Mouse (Mus musculus): ENCODE measurements around the gene Tcf7. TPM values are rescaled to one million over a fixed set of nuclear protein-coding genes. Genes with fewer than 3 reads are reported as not detected.

Tcf7 gene
- polyA plus RNA-seq, 1 experiment from 2014 or later = 27.7 TPM

GRCm38 (mm10) chr11:52265616-52266307 is 17.1 kb downstream of the Tcf7 start:
- no peak overlapping the region for H3K4me3 ChIP-seq (ENCODE audit: low read depth, low read length)
- no peak overlapping the region for H3K27ac ChIP-seq (replicated peaks; ENCODE audit: low read depth, low read length)
- H3K4me2 ChIP-seq (ENCODE audit: low read depth, low read length) = no peak overlapping the region
- H3K36me3 ChIP-seq (ENCODE audit: control insufficient read depth, insufficient read depth, low read length) = no peaks in the 10 kb centered on the region
- no peak for ATAC-seq (ENCODE audit: low read depth)
- DNase-seq (ENCODE audit: low spot score) = no peak
- 0 out of 2 replicates have a peak, but pooled peaks cover 8% of the 10 kb centered on the region for H3K4me1 ChIP-seq (ENCODE audit: control insufficient read depth, insufficient read depth, low read length)
- H3K9me3 ChIP-seq (ENCODE audit: control insufficient read depth, low read length) = no peaks in the 10 kb centered on the region
- 55% methylated on average over 12 of the region's 12 CpGs for WGBS
- H3K9ac ChIP-seq (ENCODE audit: low read depth, low read length) = no peak overlapping the region
- no peaks in the 10 kb centered on the region for H3K27me3 ChIP-seq (replicated peaks; ENCODE audit: control insufficient read depth, insufficient read depth, low read length)

GRCm38 (mm10) chr11:52264871-52265270 is 17.9 kb downstream of the Tcf7 start:
- DNase-seq (ENCODE audit: low spot score) = no peak
- H3K27me3 ChIP-seq (replicated peaks; ENCODE audit: control insufficient read depth, insufficient read depth, low read length) = no peaks in the 10 kb centered on the region
- 86% methylated on average over 6 of the region's 7 CpGs for WGBS
- no peak overlapping the region for H3K27ac ChIP-seq (replicated peaks; ENCODE audit: low read depth, low read length)
- H3K4me3 ChIP-seq (ENCODE audit: low read depth, low read length) = no peak overlapping the region
- no peak overlapping the region for H3K9ac ChIP-seq (ENCODE audit: low read depth, low read length)
- no peak for ATAC-seq (ENCODE audit: low read depth)
- H3K4me2 ChIP-seq (ENCODE audit: low read depth, low read length) = no peak overlapping the region
- H3K9me3 ChIP-seq (ENCODE audit: control insufficient read depth, low read length) = no peaks in the 10 kb centered on the region
- no peaks in the 10 kb centered on the region for H3K36me3 ChIP-seq (ENCODE audit: control insufficient read depth, insufficient read depth, low read length)
- H3K4me1 ChIP-seq (ENCODE audit: control insufficient read depth, insufficient read depth, low read length) = 0 out of 2 replicates have a peak, but pooled peaks cover 8% of the 10 kb centered on the region

GRCm38 (mm10) chr11:52262338-52262737 is 20.5 kb downstream of the Tcf7 start:
- ATAC-seq (ENCODE audit: low read depth) = no peak
- H3K36me3 ChIP-seq (ENCODE audit: control insufficient read depth, insufficient read depth, low read length) = no peaks in the 10 kb centered on the region
- H3K27ac ChIP-seq (replicated peaks; ENCODE audit: low read depth, low read length) = no peak overlapping the region
- H3K4me1 ChIP-seq (ENCODE audit: control insufficient read depth, insufficient read depth, low read length) = 0 out of 2 replicates have a peak, but pooled peaks cover 5% of the 10 kb centered on the region
- no peak overlapping the region for H3K4me2 ChIP-seq (ENCODE audit: low read depth, low read length)
- no peak overlapping the region for H3K4me3 ChIP-seq (ENCODE audit: low read depth, low read length)
- no peaks in the 10 kb centered on the region for H3K9me3 ChIP-seq (ENCODE audit: control insufficient read depth, low read length)
- DNase-seq (ENCODE audit: low spot score) = no peak
- 87% methylated on average over 11 of the region's 11 CpGs for WGBS
- no peak overlapping the region for H3K9ac ChIP-seq (ENCODE audit: low read depth, low read length)
- no peaks in the 10 kb centered on the region for H3K27me3 ChIP-seq (replicated peaks; ENCODE audit: control insufficient read depth, insufficient read depth, low read length)

- WGBS = 55% methylated on average over 5 of the region's 5 CpGs
- ATAC-seq (ENCODE audit: low read depth) = 0 out of 2 replicates have a peak, but pooled peaks have one; percentile 18
- Histone ChIP-seq H3K4me2 (ENCODE audit: low read depth, low read length) (no peak overlapping the region), H3K4me3 (ENCODE audit: low read depth, low read length) (no peak overlapping the region), H3K9ac (ENCODE audit: low read depth, low read length) (no peak overlapping the region), H3K27me3 (replicated peaks; ENCODE audit: control insufficient read depth, insufficient read depth, low read length) (no peaks in the 10 kb centered on the region), H3K36me3 (ENCODE audit: control insufficient read depth, insufficient read depth, low read length) (no peaks in the 10 kb centered on the region), H3K27ac (replicated peaks; ENCODE audit: low read depth, low read length) (no peak overlapping the region), H3K9me3 (ENCODE audit: control insufficient read depth, low read length) (no peaks in the 10 kb centered on the region), H3K4me1 (ENCODE audit: control insufficient read depth, insufficient read depth, low read length) (0 out of 2 replicates have a peak, but pooled peaks cover 5% of the 10 kb centered on the region)
- no peak for DNase-seq (ENCODE audit: low spot score)
These were observed 20.9 kb downstream of the Tcf7 start for GRCm38 (mm10) chr11:52261937-52262336.

GRCm38 (mm10) chr11:52260878-52261277 is 21.9 kb downstream of the Tcf7 start:
- Histone ChIP-seq H3K4me2 (ENCODE audit: low read depth, low read length) (no peak overlapping the region), H3K9ac (ENCODE audit: low read depth, low read length) (no peak overlapping the region), H3K36me3 (ENCODE audit: control insufficient read depth, insufficient read depth, low read length) (no peaks in the 10 kb centered on the region), H3K9me3 (ENCODE audit: control insufficient read depth, low read length) (no peaks in the 10 kb centered on the region), H3K27me3 (replicated peaks; ENCODE audit: control insufficient read depth, insufficient read depth, low read length) (no peaks in the 10 kb centered on the region), H3K4me1 (ENCODE audit: control insufficient read depth, insufficient read depth, low read length) (0 out of 2 replicates have a peak, but pooled peaks cover 5% of the 10 kb centered on the region), H3K27ac (replicated peaks; ENCODE audit: low read depth, low read length) (no peak overlapping the region), H3K4me3 (ENCODE audit: low read depth, low read length) (no peak overlapping the region)
- WGBS = 73% methylated on average over 4 of the region's 4 CpGs
- ATAC-seq (ENCODE audit: low read depth) = no peak
- no peak for DNase-seq (ENCODE audit: low spot score)

- no peak for DNase-seq (ENCODE audit: low spot score)
- 60% methylated on average over 5 of the region's 5 CpGs for WGBS
- H3K36me3 ChIP-seq (ENCODE audit: control insufficient read depth, insufficient read depth, low read length) = no peaks in the 10 kb centered on the region
- H3K9ac ChIP-seq (ENCODE audit: low read depth, low read length) = no peak overlapping the region
- no peak overlapping the region for H3K27ac ChIP-seq (replicated peaks; ENCODE audit: low read depth, low read length)
- H3K4me3 ChIP-seq (ENCODE audit: low read depth, low read length) = no peak overlapping the region
- no peak overlapping the region for H3K4me2 ChIP-seq (ENCODE audit: low read depth, low read length)
- H3K4me1 ChIP-seq (ENCODE audit: control insufficient read depth, insufficient read depth, low read length) = no peaks in the 10 kb centered on the region
- H3K9me3 ChIP-seq (ENCODE audit: control insufficient read depth, low read length) = no peaks in the 10 kb centered on the region
- no peaks in the 10 kb centered on the region for H3K27me3 ChIP-seq (replicated peaks; ENCODE audit: control insufficient read depth, insufficient read depth, low read length)
- ATAC-seq (ENCODE audit: low read depth) = no peak
These were observed 24.1 kb downstream of the Tcf7 start for GRCm38 (mm10) chr11:52258711-52259110.

GRCm38 (mm10) chr11:52257376-52257775 is 25.4 kb downstream of the Tcf7 start:
- H3K4me1 ChIP-seq (ENCODE audit: control insufficient read depth, insufficient read depth, low read length) = no peaks in the 10 kb centered on the region
- no peaks in the 10 kb centered on the region for H3K27me3 ChIP-seq (replicated peaks; ENCODE audit: control insufficient read depth, insufficient read depth, low read length)
- H3K4me3 ChIP-seq (ENCODE audit: low read depth, low read length) = no peak overlapping the region
- no peak overlapping the region for H3K27ac ChIP-seq (replicated peaks; ENCODE audit: low read depth, low read length)
- ATAC-seq (ENCODE audit: low read depth) (no peak), DNase-seq (ENCODE audit: low spot score) (no peak)
- H3K9me3 ChIP-seq (ENCODE audit: control insufficient read depth, low read length) = no peaks in the 10 kb centered on the region
- H3K4me2 ChIP-seq (ENCODE audit: low read depth, low read length) = no peak overlapping the region
- H3K9ac ChIP-seq (ENCODE audit: low read depth, low read length) = no peak overlapping the region
- H3K36me3 ChIP-seq (ENCODE audit: control insufficient read depth, insufficient read depth, low read length) = no peaks in the 10 kb centered on the region
- WGBS = 88% methylated on average over 3 of the region's 3 CpGs

GRCm38 (mm10) chr11:52255077-52255476 is 27.7 kb downstream of the Tcf7 start:
- Histone ChIP-seq H3K4me2 (ENCODE audit: low read depth, low read length) (no peak overlapping the region), H3K4me1 (ENCODE audit: control insufficient read depth, insufficient read depth, low read length) (no peaks in the 10 kb centered on the region), H3K27me3 (replicated peaks; ENCODE audit: control insufficient read depth, insufficient read depth, low read length) (no peaks in the 10 kb centered on the region), H3K4me3 (ENCODE audit: low read depth, low read length) (no peak overlapping the region), H3K9ac (ENCODE audit: low read depth, low read length) (no peak overlapping the region), H3K36me3 (ENCODE audit: control insufficient read depth, insufficient read depth, low read length) (peaks cover under 1% of the 10 kb centered on the region; the same call in 1 of the 2 replicates), H3K27ac (replicated peaks; ENCODE audit: low read depth, low read length) (no peak overlapping the region), H3K9me3 (ENCODE audit: control insufficient read depth, low read length) (no peaks in the 10 kb centered on the region)
- 86% methylated on average over 8 of the region's 8 CpGs for WGBS
- no peak for ATAC-seq (ENCODE audit: low read depth)
- DNase-seq (ENCODE audit: low spot score) = no peak
